9 mouse cellular contexts compared by ENCODE assay signal in the genomic region with DNA sequence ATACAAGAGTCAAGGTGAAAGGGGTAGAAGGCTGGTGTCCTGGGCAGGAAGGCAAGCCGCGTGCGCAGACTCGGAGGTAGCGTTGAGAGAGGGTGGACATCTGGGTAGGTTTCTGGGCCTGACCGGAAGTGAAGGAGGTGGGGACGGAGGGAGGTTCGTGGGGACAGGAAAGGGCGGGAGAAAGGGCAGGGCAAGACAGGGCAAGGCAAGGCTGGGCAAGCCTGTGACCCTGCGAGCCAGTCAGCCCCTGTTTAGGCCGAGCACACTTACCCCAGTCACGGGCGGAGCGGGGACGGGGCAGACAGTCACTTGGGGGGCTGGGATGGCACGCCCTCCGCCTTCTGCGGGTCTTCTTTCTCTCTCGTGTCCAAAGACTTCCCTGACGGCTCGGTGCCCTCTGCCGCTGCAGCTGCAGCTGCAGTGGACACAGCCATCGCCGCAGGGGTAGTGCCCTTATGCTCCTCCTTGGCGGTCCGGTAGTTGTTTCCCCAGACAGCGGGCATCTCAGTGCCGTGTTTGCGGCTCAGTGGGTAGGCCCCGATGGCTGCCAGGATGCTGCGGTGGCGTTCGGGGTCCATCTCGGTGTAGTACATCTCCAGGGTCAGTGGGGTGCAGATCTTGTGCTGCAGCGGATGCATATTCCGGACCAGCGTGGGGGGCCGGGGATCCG. TPM values are rescaled to one million over a fixed set of nuclear protein-coding genes. Genes with fewer than 3 reads are reported as not detected.
A peak's percentile ranks its signal among the peaks of the same experiment; 100 is the strongest.
DNase-seq lines count a peak whose midpoint lies in the region; ATAC-seq and TF ChIP-seq lines count a peak whose summit lies in the region.
"Had no signal": no experiment of that assay in that cellular context is flagged by ENCODE, and none has a peak within 500 bp of the region (broad histone marks: within the 10 kb centered on the region; RNA-seq: fewer than 3 reads in every experiment).

No protein-coding gene starts in this region.

- H3K4me3 ChIP-seq in forebrain, embryonic 10.5 days, result peak overlapping the region; percentile 42
- H3K4me3 ChIP-seq in forebrain, postnatal 0 days (ENCODE audit: low read depth, low read length), result no peak overlapping the region
- H3K4me3 ChIP-seq in embryonic facial prominence, embryonic 14.5 days (ENCODE audit: low read depth, low read length), result peak overlapping the region; percentile 25
- H3K4me3 ChIP-seq in intestine, embryonic 15.5 days (replicated peaks), result peak overlapping the region; percentile 22
- peak overlapping the region; percentile 12; the same call in 1 of the 2 replicates for H3K4me3 ChIP-seq in midbrain, embryonic 14.5 days (replicated peaks; ENCODE audit: low read depth, low read length)
- H3K4me3 ChIP-seq: erythroblast, embryonic 14.5 days had no signal

- peaks cover 88% of the 10 kb centered on the region for H3K27me3 ChIP-seq in forebrain, embryonic 10.5 days (ENCODE audit: poor library complexity, severe bottlenecking)
- H3K27me3 ChIP-seq in forebrain, postnatal 0 days (ENCODE audit: insufficient read depth, low read length), result no peaks in the 10 kb centered on the region
- no peaks in the 10 kb centered on the region for H3K27me3 ChIP-seq in embryonic facial prominence, embryonic 14.5 days (replicated peaks; ENCODE audit: control insufficient read depth, insufficient read depth, low read length)
- peaks cover 4% of the 10 kb centered on the region for H3K27me3 ChIP-seq in intestine, embryonic 15.5 days (replicated peaks)
- H3K27me3 ChIP-seq in midbrain, embryonic 14.5 days (ENCODE audit: control insufficient read depth, insufficient read depth, low read length), result peaks cover 58% of the 10 kb centered on the region

- H3K4me1 ChIP-seq in forebrain, embryonic 10.5 days, result peaks cover 10% of the 10 kb centered on the region
- no peaks in the 10 kb centered on the region for H3K4me1 ChIP-seq in forebrain, postnatal 0 days (ENCODE audit: insufficient read depth)
- H3K4me1 ChIP-seq in embryonic facial prominence, embryonic 14.5 days (ENCODE audit: control insufficient read depth, insufficient read depth, low read length), result peaks cover 5% of the 10 kb centered on the region; the same call in 1 of the 2 replicates
- peaks cover 6% of the 10 kb centered on the region; the same call in 1 of the 2 replicates for H3K4me1 ChIP-seq in intestine, embryonic 15.5 days (replicated peaks)
- no peaks in the 10 kb centered on the region for H3K4me1 ChIP-seq in midbrain, embryonic 14.5 days (ENCODE audit: control insufficient read depth, insufficient read depth, low read length)

- H3K36me3 ChIP-seq in forebrain, embryonic 10.5 days (replicated peaks), result no peaks in the 10 kb centered on the region
- peaks cover 36% of the 10 kb centered on the region for H3K36me3 ChIP-seq in forebrain, postnatal 0 days (ENCODE audit: insufficient read depth)
- H3K36me3 ChIP-seq in embryonic facial prominence, embryonic 14.5 days (ENCODE audit: control insufficient read depth, insufficient read depth, low read length), result no peaks in the 10 kb centered on the region
- no peaks in the 10 kb centered on the region for H3K36me3 ChIP-seq in intestine, embryonic 15.5 days
- peaks cover 22% of the 10 kb centered on the region for H3K36me3 ChIP-seq in midbrain, embryonic 14.5 days (ENCODE audit: control insufficient read depth, insufficient read depth, low read length)

- no peak overlapping the region for H3K9ac ChIP-seq in forebrain, postnatal 0 days
- peak overlapping the region; percentile 54; the same call in 1 of the 2 replicates for H3K9ac ChIP-seq in embryonic facial prominence, embryonic 14.5 days (ENCODE audit: low read depth, low read length)
- peak overlapping the region; percentile 3; the same call in 1 of the 2 replicates for H3K9ac ChIP-seq in intestine, embryonic 15.5 days
- no peak overlapping the region for H3K9ac ChIP-seq in midbrain, embryonic 14.5 days (replicated peaks; ENCODE audit: low read length)

- no peaks in the 10 kb centered on the region for H3K9me3 ChIP-seq in forebrain, embryonic 10.5 days
- H3K9me3 ChIP-seq in forebrain, postnatal 0 days (ENCODE audit: low read length), result no peaks in the 10 kb centered on the region
- no peaks in the 10 kb centered on the region for H3K9me3 ChIP-seq in embryonic facial prominence, embryonic 14.5 days (ENCODE audit: control insufficient read depth, low read length)
- no peaks in the 10 kb centered on the region for H3K9me3 ChIP-seq in intestine, embryonic 15.5 days
- no peaks in the 10 kb centered on the region for H3K9me3 ChIP-seq in midbrain, embryonic 14.5 days (ENCODE audit: control insufficient read depth, low read length)

- H3K4me2 ChIP-seq in forebrain, postnatal 0 days (ENCODE audit: low read depth), result no peak overlapping the region; the same call in 1 of the 2 replicates
- peak overlapping the region; percentile 50 for H3K4me2 ChIP-seq in embryonic facial prominence, embryonic 14.5 days (ENCODE audit: low read depth, low read length)
- H3K4me2 ChIP-seq in intestine, embryonic 15.5 days (replicated peaks), result peak overlapping the region; percentile 62
- peak overlapping the region; percentile 12 for H3K4me2 ChIP-seq in midbrain, embryonic 14.5 days (ENCODE audit: low read length)

- peak overlapping the region; percentile 65 for H3K27ac ChIP-seq in forebrain, embryonic 10.5 days
- H3K27ac ChIP-seq in forebrain, postnatal 0 days (ENCODE audit: low read depth, low read length), result no peak overlapping the region
- no peak overlapping the region for H3K27ac ChIP-seq in embryonic facial prominence, embryonic 14.5 days (replicated peaks; ENCODE audit: low read depth, low read length)
- H3K27ac ChIP-seq in intestine, embryonic 15.5 days, result no peak overlapping the region
- no peak overlapping the region for H3K27ac ChIP-seq in midbrain, embryonic 14.5 days (replicated peaks; ENCODE audit: low read depth, low read length)

- WGBS in forebrain, embryonic 10.5 days, result 28% methylated on average over 39 of the region's 39 CpGs
- WGBS in forebrain, postnatal 0 days, result 35% methylated on average over 37 of the region's 39 CpGs
- 37% methylated on average over 30 of the region's 39 CpGs for WGBS in embryonic facial prominence, embryonic 14.5 days
- 36% methylated on average over 39 of the region's 39 CpGs for WGBS in intestine, embryonic 15.5 days
- 26% methylated on average over 39 of the region's 39 CpGs for WGBS in midbrain, embryonic 14.5 days

- no peak for DNase-seq in forebrain, embryonic 10.5 days (ENCODE audit: extremely low spot score, low spot score)
- no peak for DNase-seq in forebrain, postnatal 0 days
- no peak for DNase-seq in embryonic facial prominence, embryonic 14.5 days (ENCODE audit: low spot score)
- DNase-seq in midbrain, embryonic 14.5 days, result no peak
- no peak for DNase-seq in natural killer cell, adult 2 months (ENCODE audit: low spot score in 2 of 2)
- no peak for DNase-seq in cerebellum, postnatal 36 days
- DNase-seq in gastrocnemius, postnatal 25 days, result no peak

- no peak for TF ChIP-seq CTCF in forebrain, postnatal 0 days (IDR thresholded peaks at IDR 0.05; ENCODE audit: low read depth)

- no peak for ATAC-seq in forebrain, postnatal 0 days
- ATAC-seq in embryonic facial prominence, embryonic 14.5 days (ENCODE audit: low read depth), result no peak
- ATAC-seq in intestine, embryonic 15.5 days, result 0 out of 2 replicates have a peak, but pooled peaks have one; percentile 12
- no peak for ATAC-seq in midbrain, embryonic 14.5 days (ENCODE audit: low FRiP score, low TSS enrichment)

RNA-seq across cellular contexts. Expression of a gene that starts 12.2 kb away (rescaled TPM):
- polyA plus RNA-seq in forebrain, embryonic 10.5 days (2016; fragmentation: Nextera tagmentation; extraction: Ambion mirVana), result 0.58 and 2.1 TPM in 2 replicates
- 259 and 284 TPM in 2 replicates for total RNA-seq in forebrain, postnatal 0 days (2014; rRNA removed)
- 348 and 396 TPM in 2 replicates for polyA plus RNA-seq in forebrain, postnatal 0 days (2015; fragmentation: Nextera tagmentation; extraction: Ambion mirVana)
- 3.4 and 3.6 TPM in 2 replicates for polyA plus RNA-seq in embryonic facial prominence, embryonic 14.5 days (2014; fragmentation: Nextera tagmentation; extraction: Ambion mirVana)
- 3.4 and 3.7 TPM in 2 replicates for polyA plus RNA-seq in intestine, embryonic 15.5 days (2015; fragmentation: Nextera tagmentation; extraction: Ambion mirVana)
- 184 and 275 TPM in 2 replicates for polyA plus RNA-seq in midbrain, embryonic 14.5 days (2014; fragmentation: Nextera tagmentation; extraction: Ambion mirVana)
- total RNA-seq in gastrocnemius, postnatal 25 days (2021), result not detected

RNA-seq across cellular contexts. Expression of a gene that starts 21.3 kb away (rescaled TPM):
- polyA plus RNA-seq in forebrain, embryonic 10.5 days (2016; fragmentation: Nextera tagmentation; extraction: Ambion mirVana), result 0.31 and 0.69 TPM in 2 replicates
- total RNA-seq in forebrain, postnatal 0 days (2014; rRNA removed), result 0.48 and 1.2 TPM in 2 replicates
- 0.53 and 1.5 TPM in 2 replicates for polyA plus RNA-seq in forebrain, postnatal 0 days (2015; fragmentation: Nextera tagmentation; extraction: Ambion mirVana)
- polyA plus RNA-seq in embryonic facial prominence, embryonic 14.5 days (2014; fragmentation: Nextera tagmentation; extraction: Ambion mirVana), result not detected in 2 replicates
- not detected in 2 replicates for polyA plus RNA-seq in intestine, embryonic 15.5 days (2015; fragmentation: Nextera tagmentation; extraction: Ambion mirVana)
- polyA plus RNA-seq in midbrain, embryonic 14.5 days (2014; fragmentation: Nextera tagmentation; extraction: Ambion mirVana), result 5.1 and 5.8 TPM in 2 replicates
- total RNA-seq in gastrocnemius, postnatal 25 days (2021), result not detected
- polyA plus RNA-seq: erythroblast, embryonic 14.5 days had no signal

RNA-seq across cellular contexts. Expression of a gene that starts 23.0 kb away (rescaled TPM):
- not detected in 2 replicates for polyA plus RNA-seq in forebrain, embryonic 10.5 days (2016; fragmentation: Nextera tagmentation; extraction: Ambion mirVana)
- not detected in 2 replicates for total RNA-seq in forebrain, postnatal 0 days (2014; rRNA removed)
- not detected in 2 replicates for polyA plus RNA-seq in forebrain, postnatal 0 days (2015; fragmentation: Nextera tagmentation; extraction: Ambion mirVana)
- 0.60 TPM in 1 of 2 replicates, not detected in the other for polyA plus RNA-seq in embryonic facial prominence, embryonic 14.5 days (2014; fragmentation: Nextera tagmentation; extraction: Ambion mirVana)
- 487 and 598 TPM in 2 replicates for polyA plus RNA-seq in intestine, embryonic 15.5 days (2015; fragmentation: Nextera tagmentation; extraction: Ambion mirVana)
- polyA plus RNA-seq in midbrain, embryonic 14.5 days (2014; fragmentation: Nextera tagmentation; extraction: Ambion mirVana), result not detected in 2 replicates
- not detected for total RNA-seq in gastrocnemius, postnatal 25 days (2021)
- polyA plus RNA-seq: erythroblast, embryonic 14.5 days had no signal

RNA-seq across cellular contexts. Expression of a gene that starts 32.1 kb away (rescaled TPM):
- polyA plus RNA-seq in forebrain, embryonic 10.5 days (2016; fragmentation: Nextera tagmentation; extraction: Ambion mirVana), result 11.5 and 12.1 TPM in 2 replicates
- total RNA-seq in forebrain, postnatal 0 days (2014; rRNA removed), result 15.7 and 23.0 TPM in 2 replicates
- 26.9 and 28.4 TPM in 2 replicates for polyA plus RNA-seq in forebrain, postnatal 0 days (2015; fragmentation: Nextera tagmentation; extraction: Ambion mirVana)
- 26.0 and 29.4 TPM in 2 replicates for polyA plus RNA-seq in embryonic facial prominence, embryonic 14.5 days (2014; fragmentation: Nextera tagmentation; extraction: Ambion mirVana)
- 53.5 and 59.6 TPM in 2 replicates for polyA plus RNA-seq in intestine, embryonic 15.5 days (2015; fragmentation: Nextera tagmentation; extraction: Ambion mirVana)
- 23.9 and 30.8 TPM in 2 replicates for polyA plus RNA-seq in midbrain, embryonic 14.5 days (2014; fragmentation: Nextera tagmentation; extraction: Ambion mirVana)
- 10 to 100 TPM; 41.6 to 47.5 TPM for total RNA-seq in gastrocnemius, postnatal 25 days (2021)

RNA-seq across cellular contexts. Expression of a gene that starts 33.7 kb away (rescaled TPM):
- polyA plus RNA-seq in forebrain, embryonic 10.5 days (2016; fragmentation: Nextera tagmentation; extraction: Ambion mirVana), result 80.6 and 81.1 TPM in 2 replicates
- 67.3 and 79.8 TPM in 2 replicates for total RNA-seq in forebrain, postnatal 0 days (2014; rRNA removed)
- 57.8 and 68.1 TPM in 2 replicates for polyA plus RNA-seq in forebrain, postnatal 0 days (2015; fragmentation: Nextera tagmentation; extraction: Ambion mirVana)
- polyA plus RNA-seq in embryonic facial prominence, embryonic 14.5 days (2014; fragmentation: Nextera tagmentation; extraction: Ambion mirVana), result 46.2 and 58.5 TPM in 2 replicates
- 39.8 and 41.3 TPM in 2 replicates for polyA plus RNA-seq in intestine, embryonic 15.5 days (2015; fragmentation: Nextera tagmentation; extraction: Ambion mirVana)
- 58.6 and 64.7 TPM in 2 replicates for polyA plus RNA-seq in midbrain, embryonic 14.5 days (2014; fragmentation: Nextera tagmentation; extraction: Ambion mirVana)
- 10 to 100 TPM; 16.4 TPM for total RNA-seq in gastrocnemius, postnatal 25 days (2021)

Comparison
In these comparisons a context has a peak if more than half of its experiments do, and no peak if none do; other contexts are left out.
1. RNA of a gene that starts 12.2 kb away (polyA plus RNA-seq): 348 to 396 TPM in forebrain, postnatal 0 days and 184 to 275 TPM in midbrain, embryonic 14.5 days; 3.4 to 3.7 TPM in intestine, embryonic 15.5 days, 3.4 to 3.6 TPM in embryonic facial prominence, embryonic 14.5 days and 0.58 to 2.1 TPM in forebrain, embryonic 10.5 days; every median in the first group is over 10 times any median in the second.
2. H3K9ac ChIP-seq: peak in embryonic facial prominence, embryonic 14.5 days (single experiment) and intestine, embryonic 15.5 days (single experiment); none in forebrain, postnatal 0 days (single experiment) and midbrain, embryonic 14.5 days (single experiment).
3. RNA of a gene that starts 23.0 kb away (polyA plus RNA-seq): 487 to 598 TPM in intestine, embryonic 15.5 days; 0.60 TPM in embryonic facial prominence, embryonic 14.5 days, not detected in midbrain, embryonic 14.5 days, not detected in forebrain, embryonic 10.5 days and not detected in forebrain, postnatal 0 days; every median in the first group is over 100 times any median in the second.